Mouse (Mus musculus) hindbrain, embryonic 13.5 days (tissue): Measurements from ENCODE around the gene Slc30a3. TPM values are rescaled to one million over a fixed set of nuclear protein-coding genes. Genes with fewer than 3 reads are reported as not detected.

ENCODE experiments used
- ATAC-seq: fragments of 200-750 bp; cut with Nextera tagmentation; 2 replicates; pipeline ENCODE4 v1.8.0; 2017; ENCODE audit warnings: moderate TSS enrichment; ENCODE audit not compliant: low FRiP score
- H3K27ac ChIP-seq: fragments of 300-500 bp; sonication (generic); 2 replicates; pipeline ENCODE4 v1.5.1; 2015; ENCODE audit warnings: inconsistent platforms, mild to moderate bottlenecking, moderate library complexity
- H3K27me3 ChIP-seq: fragments of 300-500 bp; sonication (generic); 2 replicates; pipeline ENCODE4 v1.6.1; 2015; ENCODE audit warnings: mild to moderate bottlenecking, inconsistent platforms
- H3K36me3 ChIP-seq: fragments of 300-500 bp; sonication (generic); 2 replicates; pipeline ENCODE4 v1.6.1; 2015; ENCODE audit warnings: mild to moderate bottlenecking, inconsistent platforms
- H3K4me1 ChIP-seq: fragments of 300-500 bp; sonication (generic); replicated peaks from 2 replicates; pipeline ENCODE4 v1.6.1; 2015; ENCODE audit warnings: inconsistent platforms
- H3K4me2 ChIP-seq: fragments of 300-500 bp; sonication (generic); 2 replicates; pipeline ENCODE4 v1.6.1; 2015; ENCODE audit warnings: inconsistent platforms, mild to moderate bottlenecking, moderate library complexity
- H3K4me3 ChIP-seq: fragments of 300-500 bp; sonication (generic); 2 replicates; pipeline ENCODE4 v1.5.1; 2015; ENCODE audit warnings: mild to moderate bottlenecking, inconsistent platforms
- H3K9ac ChIP-seq: fragments of 300-500 bp; sonication (generic); 2 replicates; pipeline ENCODE4 v1.6.1; 2015; ENCODE audit warnings: mild to moderate bottlenecking, inconsistent platforms
- H3K9me3 ChIP-seq: fragments of 300-500 bp; sonication (generic); 2 replicates; pipeline ENCODE4 v1.6.1; 2016; ENCODE audit warnings: inconsistent platforms
- WGBS: fragments of 180-500 bp; shearing (Covaris S2); methylation state at CpG from one replicate; pipeline ENCODE4 v1.1.7; 2015; 5-methylcytosine and 5-hydroxymethylcytosine counted together
- polyA plus RNA-seq: library from polyadenylated mRNA; unstranded; fragments of >200 nt; fragmentation: Nextera tagmentation; extraction: Ambion mirVana; gene quantifications from 2 replicates; pipeline ENCODE4 v1.2.1, GENCODE M21; 2015

Slc30a3 gene
- polyA plus RNA-seq, 1 experiment from 2014 or later = 30.5 TPM

DNA sequence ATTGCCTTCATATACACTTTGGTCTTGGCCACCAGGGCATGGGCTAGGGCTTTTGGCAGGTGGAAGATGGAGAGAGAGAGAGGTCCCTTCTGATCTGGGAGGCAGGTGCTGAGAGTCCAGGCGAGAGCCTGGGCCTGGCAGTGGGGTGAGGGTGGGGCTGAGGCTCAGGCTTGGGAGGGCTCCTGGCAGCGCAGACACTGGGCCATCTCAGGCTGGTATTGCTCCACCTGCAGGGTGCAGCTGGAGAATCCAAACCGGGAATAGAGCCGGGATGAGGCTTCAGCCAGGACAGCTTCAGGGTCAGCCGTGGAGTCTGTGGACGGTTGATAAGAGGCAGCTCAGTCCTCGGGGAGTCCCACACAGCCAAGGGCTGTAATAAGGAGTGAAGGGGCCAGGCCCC lies 21.4 kb downstream of the Slc30a3 start:
- H3K4me1 ChIP-seq = peaks cover 44% of the 10 kb centered on the region
- H3K36me3 ChIP-seq = peaks cover 5% of the 10 kb centered on the region; the same call in 1 of the 2 replicates
- no peaks in the 10 kb centered on the region for H3K9me3 ChIP-seq
- 21% methylated on average over 7 of the region's 7 CpGs for WGBS
- no peak overlapping the region for H3K4me3 ChIP-seq
- H3K9ac ChIP-seq = peak overlapping the region; percentile 49; the same call in 1 of the 2 replicates
- ATAC-seq = no peak
- no peak overlapping the region for H3K4me2 ChIP-seq
- peaks cover 27% of the 10 kb centered on the region for H3K27me3 ChIP-seq
- peak overlapping the region; percentile 58; the same call in 1 of the 2 replicates for H3K27ac ChIP-seq

GRCm38 (mm10) chr5:31083949-31084348 lies 24.1 kb downstream of the Slc30a3 start:
- Histone ChIP-seq H3K9ac (peak overlapping the region; percentile 36; the same call in 1 of the 2 replicates), H3K9me3 (no peaks in the 10 kb centered on the region), H3K27me3 (peaks cover under 1% of the 10 kb centered on the region), H3K4me1 (peaks cover 27% of the 10 kb centered on the region), H3K27ac (peak overlapping the region; percentile 85), H3K36me3 (peaks cover 8% of the 10 kb centered on the region), H3K4me2 (peak overlapping the region; percentile 13; the same call in 1 of the 2 replicates), H3K4me3 (no peak overlapping the region)
- 0% methylated on average over 8 of the region's 8 CpGs for WGBS
- ATAC-seq = peak; percentile 57

DNA sequence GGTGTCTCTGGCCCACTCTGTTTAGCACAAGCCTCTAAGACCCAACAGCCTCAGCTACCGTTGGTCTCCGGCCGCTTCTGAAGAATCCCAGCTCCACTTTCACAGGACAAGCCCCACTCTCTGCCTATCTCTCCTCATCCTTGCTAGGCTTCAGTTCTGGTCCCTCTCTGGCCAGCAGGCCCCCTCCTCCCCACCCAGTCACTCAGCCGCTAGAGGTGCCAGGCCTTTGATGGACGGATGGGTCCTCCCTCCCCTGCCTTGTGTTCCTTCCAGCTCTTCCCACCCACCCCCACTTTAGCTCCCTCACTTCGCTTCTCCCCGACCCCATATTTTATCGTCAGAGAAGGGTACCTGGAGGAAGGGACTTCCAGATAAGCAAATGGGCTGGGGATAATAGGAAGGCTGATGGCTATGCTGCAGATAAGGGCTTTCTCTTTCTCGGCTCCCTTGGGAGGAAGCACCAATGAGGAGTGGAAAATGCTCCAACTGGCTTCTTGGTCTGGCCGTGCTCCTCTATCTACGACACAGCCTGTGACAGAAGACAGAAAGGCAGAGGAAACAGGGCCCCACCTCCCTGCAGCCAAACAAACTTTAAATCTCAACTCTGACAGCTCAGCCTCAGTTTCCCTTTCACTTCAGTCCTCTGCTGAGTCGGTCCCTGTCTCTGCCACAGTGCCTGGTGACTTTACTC lies 25.0 kb downstream of the Slc30a3 start:
- Histone ChIP-seq H3K4me3 (no peak overlapping the region), H3K27me3 (no peaks in the 10 kb centered on the region; the same call in 1 of the 2 replicates)

DNA sequence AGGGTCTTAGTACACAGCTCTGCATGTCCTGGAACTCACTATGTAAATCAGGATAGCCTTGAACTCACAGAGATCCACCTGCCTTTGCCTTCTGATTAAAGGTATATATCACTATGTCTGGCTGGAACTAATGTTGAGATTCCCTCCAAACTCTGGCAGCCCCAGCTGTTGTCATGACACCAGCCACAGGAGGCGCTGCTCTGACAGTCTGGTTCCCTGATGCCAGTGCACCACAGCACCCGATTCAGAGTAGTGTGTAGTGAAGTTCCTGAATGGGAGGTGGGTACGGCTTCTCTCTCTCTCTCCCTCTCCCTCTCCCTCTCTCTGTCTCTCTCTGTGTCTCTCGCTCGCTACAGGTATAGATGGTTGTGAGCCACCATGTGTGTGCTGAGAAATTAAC lies 25.7 kb downstream of the Slc30a3 start:
- ATAC-seq = peak; percentile 50
- 15% methylated on average over 5 of the region's 5 CpGs for WGBS
- Histone ChIP-seq H3K9ac (peak overlapping the region; percentile 49; the same call in 1 of the 2 replicates), H3K4me1 (peaks cover 27% of the 10 kb centered on the region), H3K27ac (peak overlapping the region; percentile 85), H3K36me3 (peaks cover 20% of the 10 kb centered on the region), H3K4me3 (no peak overlapping the region), H3K27me3 (no peaks in the 10 kb centered on the region), H3K9me3 (no peaks in the 10 kb centered on the region), H3K4me2 (no peak overlapping the region)

More for the DNA sequence above, 25.0 kb downstream of the Slc30a3 start:
- peak; percentile 31; the same call in 1 of the 2 replicates for ATAC-seq
- peaks cover 27% of the 10 kb centered on the region for H3K4me1 ChIP-seq
- peak overlapping the region; percentile 49; the same call in 1 of the 2 replicates for H3K9ac ChIP-seq
- no peaks in the 10 kb centered on the region for H3K9me3 ChIP-seq
- peak overlapping the region; percentile 85 for H3K27ac ChIP-seq
- H3K4me2 ChIP-seq = no peak overlapping the region; the same call in 1 of the 2 replicates
- peaks cover 15% of the 10 kb centered on the region for H3K36me3 ChIP-seq
- 37% methylated on average over 12 of the region's 12 CpGs for WGBS

GRCm38 (mm10) chr5:31081386-31081785 lies 26.7 kb downstream of the Slc30a3 start:
- Histone ChIP-seq H3K9ac (no peak overlapping the region), H3K4me1 (peaks cover 22% of the 10 kb centered on the region), H3K9me3 (no peaks in the 10 kb centered on the region), H3K27ac (no peak overlapping the region), H3K27me3 (no peaks in the 10 kb centered on the region), H3K36me3 (peaks cover 29% of the 10 kb centered on the region), H3K4me3 (no peak overlapping the region), H3K4me2 (no peak overlapping the region)
- WGBS = 67% methylated on average over 3 of the region's 3 CpGs
- ATAC-seq = no peak

DNA sequence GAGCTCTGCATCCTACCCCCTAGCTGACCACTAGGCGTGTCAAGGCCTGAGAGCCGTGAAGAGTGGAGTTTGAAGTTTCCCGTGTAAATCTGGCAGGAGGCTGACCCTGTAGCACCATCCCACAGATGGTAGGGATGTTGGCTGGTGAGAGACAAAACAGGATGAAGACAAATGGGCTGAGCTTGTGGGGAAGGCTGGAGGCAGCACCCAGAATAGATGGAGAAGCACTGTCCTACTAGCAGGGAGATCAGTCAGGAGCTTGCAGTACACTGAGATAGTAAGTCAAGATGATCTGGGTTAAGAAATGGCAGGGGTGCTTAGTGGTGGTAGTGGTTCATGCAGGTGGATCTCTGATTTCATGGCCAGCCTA lies 27.3 kb downstream of the Slc30a3 start:
- ATAC-seq = no peak
- no peaks in the 10 kb centered on the region for H3K9me3 ChIP-seq

GRCm38 (mm10) chr5:31080059-31080794 lies 27.8 kb downstream of the Slc30a3 start:
- H3K27ac ChIP-seq = no peak overlapping the region
- H3K4me2 ChIP-seq = no peak overlapping the region
- H3K4me1 ChIP-seq = peaks cover 19% of the 10 kb centered on the region
- ATAC-seq = no peak
- no peak overlapping the region for H3K4me3 ChIP-seq
- 89% methylated on average over 13 of the region's 13 CpGs for WGBS
- no peaks in the 10 kb centered on the region for H3K9me3 ChIP-seq
- no peaks in the 10 kb centered on the region for H3K27me3 ChIP-seq
- peaks cover 41% of the 10 kb centered on the region for H3K36me3 ChIP-seq
- no peak overlapping the region for H3K9ac ChIP-seq

More for the DNA sequence above, 27.3 kb downstream of the Slc30a3 start:
- Histone ChIP-seq H3K27me3 (no peaks in the 10 kb centered on the region), H3K9ac (no peak overlapping the region), H3K4me3 (no peak overlapping the region), H3K36me3 (peaks cover 35% of the 10 kb centered on the region), H3K4me2 (no peak overlapping the region), H3K27ac (no peak overlapping the region), H3K4me1 (peaks cover 19% of the 10 kb centered on the region)
- 70% methylated on average over 3 of the region's 3 CpGs for WGBS

DNA sequence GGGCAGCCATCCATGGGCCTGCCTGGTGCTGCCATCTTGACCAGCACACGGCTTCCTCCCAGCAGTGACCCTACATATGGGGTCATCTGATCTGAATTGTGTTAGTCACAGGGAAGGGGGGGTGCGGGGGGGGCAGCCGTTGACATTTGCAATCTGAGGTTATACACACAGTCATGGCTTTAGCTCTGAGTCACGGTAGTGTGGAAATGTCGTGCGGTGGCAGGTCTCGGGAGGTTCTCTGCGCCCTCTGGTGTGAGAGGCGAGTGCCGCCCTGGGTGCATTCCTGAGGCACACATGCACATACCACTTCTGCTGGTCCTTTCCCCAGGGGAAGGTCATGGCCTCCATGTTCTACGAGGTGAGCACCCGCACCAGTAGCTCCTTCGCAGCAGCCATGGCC lies 31.7 kb downstream of the Slc30a3 start:
- H3K4me3 ChIP-seq = no peak overlapping the region
- H3K36me3 ChIP-seq = peaks cover 80% of the 10 kb centered on the region
- no peak overlapping the region for H3K4me2 ChIP-seq
- no peaks in the 10 kb centered on the region for H3K4me1 ChIP-seq
- H3K9ac ChIP-seq = no peak overlapping the region
- 88% methylated on average over 13 of the region's 13 CpGs for WGBS
- H3K9me3 ChIP-seq = no peaks in the 10 kb centered on the region
- H3K27ac ChIP-seq = no peak overlapping the region
- H3K27me3 ChIP-seq = no peaks in the 10 kb centered on the region
- ATAC-seq = no peak

- Histone ChIP-seq H3K27ac (no peak overlapping the region), H3K4me1 (no peaks in the 10 kb centered on the region), H3K4me3 (no peak overlapping the region), H3K4me2 (no peak overlapping the region), H3K36me3 (peaks cover 100% of the 10 kb centered on the region), H3K9ac (no peak overlapping the region), H3K9me3 (no peaks in the 10 kb centered on the region), H3K27me3 (no peaks in the 10 kb centered on the region)
- 92% methylated on average over 12 of the region's 12 CpGs for WGBS
- ATAC-seq = no peak
These were observed 34.9 kb downstream of the Slc30a3 start for GRCm38 (mm10) chr5:31073176-31073575.

GRCm38 (mm10) chr5:31071821-31072220 lies 36.2 kb downstream of the Slc30a3 start:
- H3K36me3 ChIP-seq = peaks cover 100% of the 10 kb centered on the region
- ATAC-seq = no peak
- no peak overlapping the region for H3K4me2 ChIP-seq
- H3K9ac ChIP-seq = no peak overlapping the region
- H3K4me1 ChIP-seq = no peaks in the 10 kb centered on the region
- no peaks in the 10 kb centered on the region for H3K9me3 ChIP-seq
- H3K27ac ChIP-seq = no peak overlapping the region
- WGBS = 94% methylated on average over 11 of the region's 11 CpGs
- H3K4me3 ChIP-seq = no peak overlapping the region
- no peaks in the 10 kb centered on the region for H3K27me3 ChIP-seq

- Histone ChIP-seq H3K36me3 (peaks cover 100% of the 10 kb centered on the region), H3K9me3 (no peaks in the 10 kb centered on the region), H3K9ac (no peak overlapping the region), H3K27ac (no peak overlapping the region), H3K4me1 (no peaks in the 10 kb centered on the region), H3K4me3 (no peak overlapping the region), H3K27me3 (no peaks in the 10 kb centered on the region), H3K4me2 (no peak overlapping the region)
- WGBS = 96% methylated on average over 2 of the region's 2 CpGs
- no peak for ATAC-seq
These were observed 37.0 kb downstream of the Slc30a3 start for GRCm38 (mm10) chr5:31071059-31071458.

DNA sequence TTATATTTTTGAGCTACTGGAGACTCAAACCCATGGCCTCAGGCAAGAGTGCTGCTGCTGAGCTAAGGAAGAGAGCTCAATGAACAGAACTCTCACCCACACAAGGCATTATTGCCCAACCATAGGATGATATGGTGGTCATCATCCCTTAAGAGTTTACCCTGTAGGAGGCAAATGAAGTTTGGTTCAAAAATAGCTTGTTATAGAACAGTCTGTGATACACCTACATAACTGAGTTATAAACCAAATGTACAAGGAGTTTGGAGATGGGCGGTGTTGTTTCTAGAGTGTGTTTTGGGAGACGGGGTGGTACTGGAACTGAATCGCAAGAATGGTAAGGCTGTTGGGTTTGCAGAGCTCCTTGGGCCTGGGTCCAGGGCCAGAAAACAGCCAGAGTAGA lies 38.2 kb downstream of the Slc30a3 start:
- no peaks in the 10 kb centered on the region for H3K9me3 ChIP-seq
- H3K36me3 ChIP-seq = peaks cover 94% of the 10 kb centered on the region
- H3K9ac ChIP-seq = no peak overlapping the region
- no peak overlapping the region for H3K27ac ChIP-seq
- no peaks in the 10 kb centered on the region for H3K27me3 ChIP-seq
- no peak for ATAC-seq
- H3K4me3 ChIP-seq = no peak overlapping the region
- H3K4me1 ChIP-seq = no peaks in the 10 kb centered on the region
- 96% methylated on average over 3 of the region's 3 CpGs for WGBS
- no peak overlapping the region for H3K4me2 ChIP-seq
